Mouse (Mus musculus): ENCODE measurements around the gene Ctsd. TPM values are rescaled to one million over a fixed set of nuclear protein-coding genes. Genes with fewer than 3 reads are reported as not detected.
"Not testable (repeated sequence)": the region's sequence is repeated elsewhere in the genome, so short reads cannot be mapped to it uniquely, and the experiment has no call there.

Ctsd gene
- polyA plus RNA-seq, 1 experiment = 266 TPM

GRCm38 (mm10) chr7:142342247-142342640 is 45.6 kb downstream of the Ctsd start:
- no peak overlapping the region for H3K27ac ChIP-seq (ENCODE audit: insufficient read depth, low read depth, low read length)
- no peak overlapping the region for H3K4me3 ChIP-seq (ENCODE audit: insufficient read depth, low read depth, low read length)
- 0 out of 2 replicates have a peak, but pooled peaks cover 3% of the 10 kb centered on the region for H3K4me1 ChIP-seq (ENCODE audit: control insufficient read depth, insufficient read depth, low read length)
- 83% methylated on average over 3 of the region's 3 CpGs for WGBS
- TF ChIP-seq POLR2A (IDR thresholded peaks at IDR 0.05; ENCODE audit: insufficient read depth, low read depth, low read length) (no peak), CTCF (IDR thresholded peaks at IDR 0.05; ENCODE audit: insufficient read depth, low read depth, low read length) (no peak)

GRCm38 (mm10) chr7:142341564-142342246 is 46.1 kb downstream of the Ctsd start:
- no peak overlapping the region for H3K4me3 ChIP-seq (ENCODE audit: insufficient read depth, low read depth, low read length)
- WGBS = 78% methylated on average over 10 of the region's 10 CpGs
- no peak overlapping the region for H3K27ac ChIP-seq (ENCODE audit: insufficient read depth, low read depth, low read length)
- TF ChIP-seq POLR2A (IDR thresholded peaks at IDR 0.05; ENCODE audit: insufficient read depth, low read depth, low read length) (no peak), CTCF (IDR thresholded peaks at IDR 0.05; ENCODE audit: insufficient read depth, low read depth, low read length) (no peak)
- H3K4me1 ChIP-seq (ENCODE audit: control insufficient read depth, insufficient read depth, low read length) = 0 out of 2 replicates have a peak, but pooled peaks cover 3% of the 10 kb centered on the region

DNA sequence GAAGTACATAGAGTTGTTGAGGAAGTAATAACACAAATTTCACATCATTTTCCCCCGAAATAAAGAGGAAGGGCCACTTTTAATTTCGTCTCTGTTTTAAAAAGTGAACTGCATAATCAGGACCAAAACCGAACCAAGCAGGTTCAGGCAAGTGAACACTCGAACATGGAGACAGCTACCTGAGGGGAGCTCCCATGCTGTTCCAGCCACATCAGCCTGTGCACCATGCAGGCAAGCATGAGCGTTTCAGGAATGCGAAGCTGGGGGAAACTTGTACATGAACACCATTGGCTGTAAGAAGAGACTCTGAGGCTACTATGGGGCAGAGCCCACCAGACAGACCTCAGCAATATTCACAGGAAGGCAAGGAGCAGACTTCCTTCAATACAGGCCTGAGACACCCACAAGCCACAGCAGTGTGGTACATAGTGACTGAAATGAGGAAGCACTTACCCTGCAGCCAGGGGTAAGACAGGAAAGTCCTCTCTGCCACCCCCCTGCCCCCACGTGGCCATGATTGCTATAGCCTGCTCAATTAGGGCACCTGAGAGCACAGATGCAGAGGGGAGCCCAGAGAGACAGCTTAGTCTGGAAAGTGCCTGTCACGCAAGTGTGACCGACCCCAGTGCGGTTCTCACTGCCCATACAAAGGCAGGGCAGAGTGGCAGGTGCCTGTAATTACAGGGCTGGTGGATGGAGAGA is 47.4 kb downstream of the Ctsd start:
- Histone ChIP-seq H3K4me3 (ENCODE audit: insufficient read depth, low read depth, low read length) (no peak overlapping the region), H3K27ac (ENCODE audit: insufficient read depth, low read depth, low read length) (no peak overlapping the region), H3K4me1 (ENCODE audit: control insufficient read depth, insufficient read depth, low read length) (0 out of 2 replicates have a peak, but pooled peaks cover 3% of the 10 kb centered on the region)
- 71% methylated on average over 10 of the region's 10 CpGs for WGBS
- no peak for TF ChIP-seq POLR2A (IDR thresholded peaks at IDR 0.05; ENCODE audit: insufficient read depth, low read depth, low read length)
- TF ChIP-seq CTCF (IDR thresholded peaks at IDR 0.05; ENCODE audit: insufficient read depth, low read depth, low read length) = no peak

DNA sequence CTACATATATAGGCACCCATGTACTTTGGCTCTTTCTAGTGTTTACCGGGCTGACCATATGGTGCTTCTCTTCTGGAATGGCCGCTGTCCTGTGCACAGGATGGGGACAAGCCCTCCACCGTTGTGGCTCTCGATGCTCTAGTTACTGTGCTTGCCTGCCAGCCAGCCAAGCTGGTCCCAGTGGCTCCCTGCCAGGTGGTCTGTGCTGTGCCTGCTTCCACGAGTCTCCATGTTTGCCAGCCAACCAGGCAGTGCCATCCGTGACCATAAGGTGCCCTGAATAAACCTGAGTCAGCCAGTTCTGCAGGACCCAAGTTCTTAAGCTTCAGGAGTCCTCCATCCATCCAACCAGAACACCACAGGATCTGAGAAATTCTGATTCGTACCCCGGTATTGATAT is 52.7 kb downstream of the Ctsd start:
- 80% methylated on average over 8 of the region's 8 CpGs for WGBS
- TF ChIP-seq CTCF (IDR thresholded peaks at IDR 0.05; ENCODE audit: insufficient read depth, low read depth, low read length) (no peak), POLR2A (IDR thresholded peaks at IDR 0.05; ENCODE audit: insufficient read depth, low read depth, low read length) (no peak)
- Histone ChIP-seq H3K4me1 (ENCODE audit: control insufficient read depth, insufficient read depth, low read length) (no peaks in the 10 kb centered on the region), H3K27ac (ENCODE audit: insufficient read depth, low read depth, low read length) (no peak overlapping the region), H3K4me3 (ENCODE audit: insufficient read depth, low read depth, low read length) (no peak overlapping the region)

GRCm38 (mm10) chr7:142334246-142334645 is 53.6 kb downstream of the Ctsd start:
- TF ChIP-seq POLR2A (IDR thresholded peaks at IDR 0.05; ENCODE audit: insufficient read depth, low read depth, low read length) (no peak), CTCF (IDR thresholded peaks at IDR 0.05; ENCODE audit: insufficient read depth, low read depth, low read length) (peak; percentile 86)
- Histone ChIP-seq H3K27ac (ENCODE audit: insufficient read depth, low read depth, low read length) (no peak overlapping the region), H3K4me1 (ENCODE audit: control insufficient read depth, insufficient read depth, low read length) (no peaks in the 10 kb centered on the region), H3K4me3 (ENCODE audit: insufficient read depth, low read depth, low read length) (no peak overlapping the region)
- 2% methylated on average over 3 of the region's 3 CpGs for WGBS

DNA sequence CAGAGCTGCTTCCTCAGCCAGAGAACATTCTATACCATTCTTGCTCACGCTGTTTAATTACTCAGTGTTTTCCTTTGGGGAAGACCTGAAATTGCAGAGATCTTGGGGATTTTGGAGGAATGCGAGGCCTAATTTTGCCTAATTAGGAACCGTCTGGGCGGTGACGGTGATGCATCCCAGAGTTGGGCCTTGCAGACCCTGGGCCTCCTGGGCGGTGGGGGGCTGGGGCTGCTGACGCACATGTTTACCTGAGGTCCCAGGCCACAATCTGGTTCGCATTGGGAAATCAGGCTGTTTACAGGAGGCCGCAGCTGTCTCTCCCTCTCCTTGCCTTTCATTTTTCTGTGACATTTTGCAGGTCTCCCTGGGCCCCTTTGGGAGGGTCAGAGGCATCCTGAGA is 55.1 kb downstream of the Ctsd start:
- not testable (repeated sequence) for H3K4me1 ChIP-seq (ENCODE audit: control insufficient read depth, insufficient read depth, low read length); H3K27ac ChIP-seq (ENCODE audit: insufficient read depth, low read depth, low read length); H3K4me3 ChIP-seq (ENCODE audit: insufficient read depth, low read depth, low read length)
- 79% methylated on average over 6 of the region's 9 CpGs for WGBS

GRCm38 (mm10) chr7:142331281-142331680 is 56.6 kb downstream of the Ctsd start:
- TF ChIP-seq POLR2A (IDR thresholded peaks at IDR 0.05; ENCODE audit: insufficient read depth, low read depth, low read length) (no peak), CTCF (IDR thresholded peaks at IDR 0.05; ENCODE audit: insufficient read depth, low read depth, low read length) (no peak)
- WGBS = 87% methylated on average over 4 of the region's 4 CpGs
- no peaks in the 10 kb centered on the region for H3K4me1 ChIP-seq (ENCODE audit: control insufficient read depth, insufficient read depth, low read length)
- no peak overlapping the region for H3K27ac ChIP-seq (ENCODE audit: insufficient read depth, low read depth, low read length)
- H3K4me3 ChIP-seq (ENCODE audit: insufficient read depth, low read depth, low read length) = no peak overlapping the region

DNA sequence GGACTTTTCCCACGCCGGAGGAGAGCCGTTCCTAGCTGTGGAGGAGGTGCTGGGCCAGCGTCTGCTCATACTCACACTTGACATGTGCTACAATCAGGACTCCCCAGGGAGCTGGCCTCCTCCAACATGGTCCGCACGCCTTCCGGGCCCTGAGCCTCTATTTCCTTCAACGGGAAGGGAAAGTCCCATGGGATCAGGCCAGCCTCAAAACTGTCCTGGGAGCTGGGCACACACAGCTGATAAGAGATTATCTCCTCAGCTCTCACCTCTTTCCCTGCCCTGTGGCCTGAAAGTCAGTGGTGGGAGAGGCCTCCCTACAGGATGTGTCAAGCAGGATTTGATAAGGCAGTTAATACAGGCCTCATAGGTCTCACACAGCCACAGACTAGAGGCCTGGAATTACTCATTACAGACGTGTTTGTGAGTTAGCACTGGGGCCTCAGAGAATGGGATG is 57.5 kb downstream of the Ctsd start:
- WGBS = 84% methylated on average over 9 of the region's 9 CpGs
- TF ChIP-seq CTCF (IDR thresholded peaks at IDR 0.05; ENCODE audit: insufficient read depth, low read depth, low read length) = no peak
- TF ChIP-seq POLR2A (IDR thresholded peaks at IDR 0.05; ENCODE audit: insufficient read depth, low read depth, low read length) = no peak
- no peak overlapping the region for H3K4me3 ChIP-seq (ENCODE audit: insufficient read depth, low read depth, low read length)
- no peak overlapping the region for H3K27ac ChIP-seq (ENCODE audit: insufficient read depth, low read depth, low read length)
- H3K4me1 ChIP-seq (ENCODE audit: control insufficient read depth, insufficient read depth, low read length) = no peaks in the 10 kb centered on the region

DNA sequence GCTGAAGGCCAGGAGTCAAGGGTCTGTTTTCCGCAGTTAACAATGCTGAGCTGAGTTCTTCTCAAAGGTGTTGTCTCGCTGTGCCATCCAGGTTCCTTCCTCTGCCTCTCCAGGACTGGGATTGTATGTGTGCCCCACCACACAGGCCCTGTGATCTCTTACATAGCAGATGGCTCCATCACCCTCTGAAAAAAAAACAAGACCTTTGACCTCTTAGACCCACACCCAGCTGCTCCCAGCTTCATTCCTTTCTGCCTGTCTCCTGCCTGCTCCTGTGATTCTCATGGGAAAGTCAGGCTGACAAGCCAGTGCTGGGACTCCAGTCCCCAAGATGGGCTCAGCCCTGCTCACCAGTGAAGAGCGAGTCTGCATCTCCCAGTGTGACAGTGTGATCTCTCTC is 59.3 kb downstream of the Ctsd start:
- TF ChIP-seq POLR2A (IDR thresholded peaks at IDR 0.05; ENCODE audit: insufficient read depth, low read depth, low read length) = no peak
- TF ChIP-seq CTCF (IDR thresholded peaks at IDR 0.05; ENCODE audit: insufficient read depth, low read depth, low read length) = no peak
- H3K27ac ChIP-seq (ENCODE audit: insufficient read depth, low read depth, low read length) = no peak overlapping the region
- H3K4me3 ChIP-seq (ENCODE audit: insufficient read depth, low read depth, low read length) = no peak overlapping the region
- H3K4me1 ChIP-seq (ENCODE audit: control insufficient read depth, insufficient read depth, low read length) = no peaks in the 10 kb centered on the region
- WGBS = 88% methylated on average over 3 of the region's 3 CpGs
